Mouse (Mus musculus) ES-Bruce4 (cell line): Measurements from ENCODE around the gene Kif11.

Experiments
- CTCF ChIP-seq: IDR thresholded peaks from one replicate; pipeline ENCODE4 v1.8.1; 2011; ENCODE audit warnings: low read depth, low read length
- EP300 ChIP-seq: IDR thresholded peaks from 2 replicates; pipeline ENCODE4 v1.6.1; 2011; ENCODE audit warnings: low read depth, low read length; ENCODE audit not compliant: insufficient read depth
- POLR2A ChIP-seq: IDR thresholded peaks from one replicate; pipeline ENCODE4 v1.8.1; 2011; ENCODE audit warnings: low read length; ENCODE audit not compliant: insufficient read depth

DNA sequence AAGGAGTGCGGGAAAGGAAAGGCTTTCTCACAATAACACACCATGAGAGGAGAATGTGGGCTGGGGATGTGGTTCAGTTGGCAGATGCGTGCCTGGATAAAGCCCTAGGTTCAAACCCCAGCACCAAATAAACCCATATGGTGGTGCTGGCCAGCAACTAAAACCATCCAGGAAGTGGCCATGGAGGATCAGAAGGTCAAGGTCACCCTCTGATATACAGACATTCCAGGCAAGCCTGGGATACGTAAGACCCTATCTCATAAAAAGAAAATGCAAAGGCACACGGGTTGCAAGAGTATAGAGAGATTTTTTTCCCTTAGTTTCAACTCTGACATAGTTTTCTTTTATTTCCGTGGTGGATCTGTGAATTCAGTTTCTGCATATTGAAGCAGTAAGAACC lies 35.3 kb upstream of the Kif11 start:
- TF ChIP-seq CTCF (no peak), POLR2A (no peak), EP300 (no peak)
